Mouse (Mus musculus) midbrain, embryonic 16.5 days (tissue): ENCODE results near the gene Soat2. TPM values are rescaled to one million over a fixed set of nuclear protein-coding genes. Genes with fewer than 3 reads are reported as not detected.
A peak's percentile ranks its signal among the peaks of the same experiment; 100 is the strongest.

ENCODE experiments used
- ATAC-seq: fragments of 200-750 bp; cut with Nextera tagmentation; 2 replicates; pipeline ENCODE4 v1.8.0; 2017; ENCODE audit warnings: moderate TSS enrichment
- H3K27ac ChIP-seq: fragments of 300-500 bp; sonication (generic); 2 replicates; pipeline ENCODE4 v1.5.1; 2014; ENCODE audit warnings: mild to moderate bottlenecking, low read length, mixed read lengths
- H3K27me3 ChIP-seq: fragments of 300-500 bp; sonication (generic); 2 replicates; pipeline ENCODE4 v1.6.1; 2014; ENCODE audit warnings: low read depth, low read length, mixed read lengths; ENCODE audit not compliant: control insufficient read depth, insufficient read depth
- H3K36me3 ChIP-seq: fragments of 300-500 bp; sonication (generic); 2 replicates; pipeline ENCODE4 v1.6.1; 2014; ENCODE audit warnings: mild to moderate bottlenecking, low read length, moderate library complexity, mixed read lengths; ENCODE audit not compliant: control insufficient read depth, insufficient read depth
- H3K4me1 ChIP-seq: fragments of 300-500 bp; sonication (generic); 2 replicates; pipeline ENCODE4 v1.6.1; 2014; ENCODE audit warnings: mild to moderate bottlenecking, low read length, mixed read lengths; ENCODE audit not compliant: control insufficient read depth, insufficient read depth
- H3K4me2 ChIP-seq: fragments of 300-500 bp; sonication (generic); 2 replicates; pipeline ENCODE4 v1.6.1; 2014; ENCODE audit warnings: mild to moderate bottlenecking, low read length, mixed read lengths
- H3K4me3 ChIP-seq: fragments of 300-500 bp; sonication (generic); 2 replicates; pipeline ENCODE4 v1.5.1; 2014; ENCODE audit warnings: low read depth, mild to moderate bottlenecking, low read length, moderate library complexity, mixed read lengths
- H3K9ac ChIP-seq: fragments of 300-500 bp; sonication (generic); 2 replicates; pipeline ENCODE4 v1.6.1; 2014; ENCODE audit warnings: low read depth, low read length, mixed read lengths
- H3K9me3 ChIP-seq: fragments of 300-500 bp; sonication (generic); replicated peaks from 2 replicates; pipeline ENCODE4 v1.6.1; 2014; ENCODE audit warnings: mild to moderate bottlenecking, low read length, mixed read lengths; ENCODE audit not compliant: control insufficient read depth, poor library complexity, severe bottlenecking
- WGBS: fragments of 180-500 bp; shearing (Covaris S2); extraction: QIAGEN DNeasy Blood & Tissue Kit; methylation state at CpG from one replicate; pipeline ENCODE4 v1.1.7; 2014; 5-methylcytosine and 5-hydroxymethylcytosine counted together
- polyA plus RNA-seq: library from polyadenylated mRNA; unstranded; fragments of >200 nt; fragmentation: Nextera tagmentation; extraction: Ambion mirVana; gene quantifications from 2 replicates; pipeline ENCODE4 v1.2.1, GENCODE M21; 2015

Gene Soat2
- polyA plus RNA-seq, 1 experiment from 2014 or later: 0.21 TPM

DNA sequence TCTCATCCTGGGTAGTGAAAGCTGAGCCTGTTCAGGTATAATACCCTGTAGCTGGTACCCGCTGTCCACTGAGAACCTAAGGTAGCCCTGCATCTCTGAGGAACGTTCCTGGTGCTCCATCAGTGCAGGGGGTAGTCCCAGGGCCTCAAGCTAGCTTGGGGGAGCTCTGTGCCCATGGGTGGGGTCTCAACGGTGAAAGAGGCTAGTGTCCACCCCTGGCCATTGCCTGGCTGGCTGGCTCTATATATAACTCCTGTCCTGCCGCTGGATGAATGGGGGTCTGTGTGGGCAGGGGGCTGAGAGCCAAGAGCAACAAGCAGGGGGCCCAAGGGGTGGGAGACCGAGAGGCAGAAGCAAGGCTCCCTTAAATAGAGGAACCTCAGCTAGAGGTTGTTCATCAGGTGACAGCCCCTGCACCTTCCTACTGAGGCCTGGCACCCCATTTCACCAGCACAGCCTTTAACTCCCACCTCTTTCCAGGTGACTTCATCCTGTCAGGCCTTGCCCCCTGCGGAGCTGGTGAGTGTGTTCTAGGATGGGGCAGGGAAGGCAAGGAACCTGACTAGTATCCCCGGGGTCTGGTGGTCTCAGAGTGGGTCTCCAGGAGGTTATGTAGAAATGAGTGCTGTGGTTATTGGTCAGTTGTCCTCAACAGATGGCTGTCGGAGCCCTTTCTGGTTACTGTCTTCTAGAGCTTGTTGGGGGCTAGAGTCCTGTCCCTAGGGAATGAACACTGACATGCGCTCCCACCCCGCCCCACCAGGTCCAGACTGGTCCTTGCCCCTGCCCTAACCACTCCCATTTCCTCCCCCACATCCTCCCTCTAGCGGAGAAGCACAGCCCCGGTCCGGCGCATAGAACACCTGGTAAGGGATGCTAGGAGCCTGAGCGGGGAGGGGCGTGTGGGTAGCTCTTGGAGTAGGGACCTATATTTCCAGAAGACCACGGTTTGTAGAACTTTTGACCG lies 44.3 kb upstream of the Soat2 start:
- Histone ChIP-seq H3K9me3 (no peaks in the 10 kb centered on the region), H3K9ac (no peak overlapping the region), H3K27ac (no peak overlapping the region), H3K4me3 (peak overlapping the region; percentile 38; the same call in 1 of the 2 replicates), H3K4me2 (peak overlapping the region; percentile 77), H3K36me3 (no peaks in the 10 kb centered on the region), H3K4me1 (peaks cover 12% of the 10 kb centered on the region), H3K27me3 (peaks cover 23% of the 10 kb centered on the region)
- no peak for ATAC-seq
- WGBS: 31% methylated on average over 18 of the region's 18 CpGs

GRCm38 (mm10) chr15:102106754-102107456 lies 43.4 kb upstream of the Soat2 start:
- H3K27me3 ChIP-seq: peaks cover 23% of the 10 kb centered on the region
- no peaks in the 10 kb centered on the region for H3K9me3 ChIP-seq
- ATAC-seq: peak; percentile 16; the same call in 1 of the 2 replicates
- H3K9ac ChIP-seq: peak overlapping the region; percentile 51
- peak overlapping the region; percentile 38 for H3K4me3 ChIP-seq
- H3K36me3 ChIP-seq: no peaks in the 10 kb centered on the region
- peaks cover 12% of the 10 kb centered on the region for H3K4me1 ChIP-seq
- peak overlapping the region; percentile 77 for H3K4me2 ChIP-seq
- WGBS: 3% methylated on average over 35 of the region's 38 CpGs
- no peak overlapping the region for H3K27ac ChIP-seq

DNA sequence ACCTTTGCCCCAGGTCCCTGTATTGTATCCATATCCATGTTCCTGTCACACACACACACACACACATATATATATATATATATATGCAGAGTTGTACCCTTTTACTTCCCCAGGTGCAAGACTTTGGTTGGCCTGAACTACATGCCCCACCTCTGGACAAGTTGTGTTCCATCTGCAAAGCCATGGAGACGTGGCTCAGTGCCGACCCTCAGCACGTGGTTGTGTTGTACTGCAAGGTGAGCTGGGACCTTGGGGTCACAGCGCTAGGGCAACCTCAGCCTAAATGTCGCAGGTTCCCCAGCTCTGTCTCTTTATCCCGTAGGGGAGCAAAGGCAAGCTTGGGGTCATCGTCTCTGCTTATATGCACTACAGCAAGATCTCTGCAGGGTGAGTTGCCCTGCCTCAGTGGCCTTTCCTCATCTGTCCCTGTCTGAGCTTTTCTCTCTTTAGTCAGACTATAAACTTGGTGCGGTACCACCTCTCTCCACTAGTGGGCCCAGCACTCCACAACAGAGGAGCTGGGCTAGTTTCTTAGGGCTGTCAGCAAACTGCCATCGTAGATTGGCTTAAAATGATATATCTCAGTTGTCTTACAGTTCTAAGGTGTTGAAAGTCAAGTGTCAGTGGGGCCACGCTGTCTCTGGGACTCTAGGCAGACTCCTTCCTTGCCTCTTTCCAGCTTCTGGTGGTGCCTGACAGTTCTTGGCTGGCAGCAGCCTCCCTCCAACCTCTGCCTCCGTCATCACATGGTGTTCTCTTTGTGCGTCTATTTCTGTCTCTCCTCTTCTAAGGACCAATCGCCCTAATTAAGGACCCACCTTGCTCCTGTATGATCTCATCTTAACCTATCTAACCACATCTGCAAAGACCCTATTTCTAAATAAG lies 42.4 kb upstream of the Soat2 start:
- no peaks in the 10 kb centered on the region for H3K9me3 ChIP-seq
- 32% methylated on average over 13 of the region's 13 CpGs for whole genome bisulfite sequencing
- peaks cover 19% of the 10 kb centered on the region for H3K27me3 ChIP-seq
- H3K4me2 ChIP-seq: peak overlapping the region; percentile 77
- no peak overlapping the region for H3K27ac ChIP-seq
- H3K9ac ChIP-seq: no peak overlapping the region
- peak overlapping the region; percentile 38; the same call in 1 of the 2 replicates for H3K4me3 ChIP-seq
- no peaks in the 10 kb centered on the region for H3K36me3 ChIP-seq
- H3K4me1 ChIP-seq: peaks cover 12% of the 10 kb centered on the region
- 0 out of 2 replicates have a peak, but pooled peaks have one; percentile 7 for ATAC-seq

DNA sequence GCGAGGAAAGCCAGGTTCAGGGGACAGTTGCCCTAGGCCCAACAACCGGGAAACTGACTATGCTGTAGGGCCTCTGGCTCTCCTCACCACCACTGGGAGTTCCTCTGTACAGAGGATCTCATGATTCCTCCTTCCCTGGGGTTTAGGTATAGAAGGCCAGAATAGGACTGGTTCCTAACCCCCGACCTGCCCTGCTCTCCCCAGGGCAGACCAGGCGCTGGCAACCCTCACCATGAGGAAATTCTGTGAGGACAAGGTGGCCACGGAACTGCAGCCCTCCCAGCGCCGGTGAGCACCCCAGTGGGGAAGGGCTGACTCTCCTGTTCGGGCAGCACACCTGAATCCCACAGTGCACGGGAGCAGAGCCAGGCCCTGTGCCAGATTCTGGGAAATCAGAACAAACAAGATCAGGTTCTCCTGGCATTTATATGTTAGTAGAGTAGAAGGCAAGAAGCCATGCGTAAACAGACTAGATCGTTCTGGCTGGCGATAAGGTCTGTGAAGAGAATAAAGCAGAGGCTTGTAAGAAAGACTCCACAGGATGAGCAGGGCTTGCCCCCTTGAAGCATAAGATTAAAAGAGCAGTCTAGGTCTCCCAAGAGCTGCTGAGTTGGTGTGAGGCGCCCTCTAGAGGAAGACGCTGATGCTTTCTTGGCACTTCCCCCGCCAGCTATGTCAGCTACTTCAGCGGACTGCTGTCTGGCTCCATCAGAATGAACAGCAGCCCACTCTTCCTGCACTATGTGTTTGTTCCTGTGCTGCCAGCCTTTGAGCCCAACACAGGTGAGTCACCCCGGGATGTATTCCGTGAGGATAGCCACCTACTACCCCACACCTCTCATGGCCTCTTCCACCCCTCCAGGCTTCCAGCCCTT lies 41.4 kb upstream of the Soat2 start:
- Histone ChIP-seq H3K27ac (no peak overlapping the region), H3K4me1 (peaks cover 12% of the 10 kb centered on the region), H3K27me3 (peaks cover 19% of the 10 kb centered on the region), H3K36me3 (no peaks in the 10 kb centered on the region), H3K9me3 (no peaks in the 10 kb centered on the region), H3K9ac (no peak overlapping the region), H3K4me2 (no peak overlapping the region), H3K4me3 (no peak overlapping the region)
- ATAC-seq: no peak
- 47% methylated on average over 18 of the region's 18 CpGs for WGBS

DNA sequence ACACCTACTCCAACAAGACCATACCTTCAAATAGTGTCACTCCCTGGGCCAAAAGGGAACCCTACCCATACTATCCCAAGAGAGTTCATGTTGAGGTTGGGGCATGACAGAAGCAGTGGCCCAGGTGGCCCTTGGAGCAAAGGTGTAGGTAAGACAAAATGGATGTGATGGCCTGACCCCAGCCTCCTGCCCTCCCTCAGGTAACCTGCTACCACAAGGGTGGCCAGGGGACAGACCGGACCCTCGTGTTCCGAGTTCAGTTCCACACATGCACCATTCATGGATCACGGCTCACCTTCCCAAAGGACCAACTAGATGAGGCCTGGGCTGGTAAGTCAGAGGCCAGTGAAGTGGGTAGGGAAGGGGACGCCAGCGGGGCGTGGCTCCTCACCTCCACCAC lies 40.1 kb upstream of the Soat2 start:
- no peak overlapping the region for H3K4me2 ChIP-seq
- H3K36me3 ChIP-seq: no peaks in the 10 kb centered on the region
- peaks cover 12% of the 10 kb centered on the region for H3K4me1 ChIP-seq
- no peak overlapping the region for H3K4me3 ChIP-seq
- WGBS: 98% methylated on average over 7 of the region's 7 CpGs
- ATAC-seq: no peak
- peaks cover 17% of the 10 kb centered on the region for H3K27me3 ChIP-seq
- no peaks in the 10 kb centered on the region for H3K9me3 ChIP-seq
- H3K9ac ChIP-seq: no peak overlapping the region
- no peak overlapping the region for H3K27ac ChIP-seq

- H3K27me3 ChIP-seq: peaks cover 11% of the 10 kb centered on the region
- H3K4me1 ChIP-seq: peaks cover 12% of the 10 kb centered on the region
- no peak overlapping the region for H3K27ac ChIP-seq
- H3K9me3 ChIP-seq: no peaks in the 10 kb centered on the region
- no peak overlapping the region for H3K4me3 ChIP-seq
- H3K9ac ChIP-seq: no peak overlapping the region
- ATAC-seq: no peak
- WGBS: 75% methylated on average over 29 of the region's 29 CpGs
- H3K36me3 ChIP-seq: 0 out of 2 replicates have a peak, but pooled peaks cover 3% of the 10 kb centered on the region
- no peak overlapping the region for H3K4me2 ChIP-seq
Measured at GRCm38 (mm10) chr15:102110701-102111494, 39.4 kb upstream of the Soat2 start.

DNA sequence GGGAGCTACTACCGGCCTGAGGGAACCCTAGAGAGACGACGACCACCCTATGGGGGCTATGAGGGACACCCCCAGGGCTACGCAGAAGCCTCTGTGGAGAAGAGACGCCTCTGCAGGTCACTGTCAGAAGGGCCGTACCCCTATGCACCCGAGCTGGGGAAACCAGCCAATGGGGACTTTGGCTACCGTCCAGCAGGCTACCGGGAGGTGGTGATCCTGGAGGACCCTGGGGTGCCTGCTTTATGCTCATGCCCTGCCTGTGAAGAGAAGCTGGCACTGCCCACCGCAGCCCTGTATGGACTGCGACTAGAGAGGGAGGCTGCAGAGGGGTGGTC lies 38.9 kb upstream of the Soat2 start:
- no peak overlapping the region for H3K4me2 ChIP-seq
- no peak for ATAC-seq
- H3K9me3 ChIP-seq: no peaks in the 10 kb centered on the region
- 0 out of 2 replicates have a peak, but pooled peaks cover 4% of the 10 kb centered on the region for H3K36me3 ChIP-seq
- WGBS: 77% methylated on average over 11 of the region's 11 CpGs
- H3K4me3 ChIP-seq: no peak overlapping the region
- H3K9ac ChIP-seq: no peak overlapping the region
- peaks cover 5% of the 10 kb centered on the region for H3K27me3 ChIP-seq
- no peak overlapping the region for H3K27ac ChIP-seq
- peaks cover 11% of the 10 kb centered on the region for H3K4me1 ChIP-seq
